Mouse (Mus musculus) heart, embryonic 15.5 days (tissue): ENCODE measurements around the gene Kcna6. TPM values are rescaled to one million over a fixed set of nuclear protein-coding genes. Genes with fewer than 3 reads are reported as not detected.
A peak's percentile ranks its signal among the peaks of the same experiment; 100 is the strongest.

ENCODE experiments used
- ATAC-seq: fragments of 200-750 bp; cut with Nextera tagmentation; replicated peaks from 2 replicates; pipeline ENCODE4 v1.8.0; 2017; ENCODE audit warnings: low read depth, moderate TSS enrichment; ENCODE audit not compliant: insufficient number of reproducible peaks, insufficient read depth, low FRiP score
- H3K27ac ChIP-seq: fragments of 300-500 bp; sonication (generic); 2 replicates; pipeline ENCODE4 v1.5.1; 2015; ENCODE audit warnings: mild to moderate bottlenecking, inconsistent platforms
- H3K27me3 ChIP-seq: fragments of 300-500 bp; sonication (generic); 2 replicates; pipeline ENCODE4 v1.6.1; 2015; ENCODE audit warnings: inconsistent platforms
- H3K36me3 ChIP-seq: fragments of 300-500 bp; sonication (generic); 2 replicates; pipeline ENCODE4 v1.6.1; 2015; ENCODE audit warnings: mild to moderate bottlenecking, inconsistent platforms
- H3K4me1 ChIP-seq: fragments of 300-500 bp; sonication (generic); replicated peaks from 2 replicates; pipeline ENCODE4 v1.6.1; 2015; ENCODE audit warnings: inconsistent platforms
- H3K4me2 ChIP-seq: fragments of 300-500 bp; sonication (generic); 2 replicates; pipeline ENCODE4 v1.6.1; 2015; ENCODE audit warnings: inconsistent platforms, mild to moderate bottlenecking, moderate library complexity
- H3K4me3 ChIP-seq: fragments of 300-500 bp; sonication (generic); 2 replicates; pipeline ENCODE4 v1.5.1; 2015; ENCODE audit warnings: mild to moderate bottlenecking, inconsistent platforms
- H3K9ac ChIP-seq: fragments of 300-500 bp; sonication (generic); 2 replicates; pipeline ENCODE4 v1.6.1; 2015; ENCODE audit warnings: mild to moderate bottlenecking, inconsistent platforms
- H3K9me3 ChIP-seq: fragments of 300-500 bp; sonication (generic); replicated peaks from 2 replicates; pipeline ENCODE4 v1.6.1; 2016; ENCODE audit warnings: inconsistent platforms
- WGBS: fragments of 180-500 bp; shearing (Covaris S2); methylation state at CpG from one replicate; pipeline ENCODE4 v1.1.7; 2015; ENCODE audit warnings: mixed read lengths; 5-methylcytosine and 5-hydroxymethylcytosine counted together
- polyA plus RNA-seq: library from polyadenylated mRNA; unstranded; fragments of >200 nt; fragmentation: Nextera tagmentation; extraction: Ambion mirVana; gene quantifications from 2 replicates; pipeline ENCODE4 v1.2.1, GENCODE M21; 2015

Gene Kcna6
- 1.5 and 2.2 TPM in 2 replicates for polyA plus RNA-seq

GRCm38 (mm10) chr6:126740211-126741142 lies at the start of gene Kcna6:
Gene Kcna6, minus strand, starts transcription at chr6:126740674.
- WGBS: 4% methylated on average over 36 of the region's 36 CpGs
- H3K4me2 ChIP-seq: peak within 1 kb of the TSS; percentile 82

GRCm38 (mm10) chr6:126788863-126789262 lies 48.4 kb upstream of the Kcna6 start:
- Histone ChIP-seq H3K4me2 (no peak overlapping the region), H3K9ac (no peak overlapping the region), H3K4me1 (peaks cover 3% of the 10 kb centered on the region; the same call in 1 of the 2 replicates), H3K27ac (no peak overlapping the region), H3K27me3 (no peaks in the 10 kb centered on the region; the same call in 1 of the 2 replicates), H3K36me3 (no peaks in the 10 kb centered on the region), H3K4me3 (no peak overlapping the region), H3K9me3 (no peaks in the 10 kb centered on the region)
- ATAC-seq: no peak
- WGBS: 66% methylated on average over 8 of the region's 8 CpGs

More at GRCm38 (mm10) chr6:126740211-126741142, at the start of gene Kcna6:
- peak; percentile 76 for ATAC-seq
- Histone ChIP-seq H3K9me3 (no peaks in the 10 kb centered on the region), H3K27me3 (peaks cover 71% of the 10 kb centered on the region), H3K36me3 (no peaks in the 10 kb centered on the region), H3K27ac (no peak within 1 kb of the TSS), H3K4me3 (peak within 1 kb of the TSS; percentile 51), H3K4me1 (peaks cover 16% of the 10 kb centered on the region), H3K9ac (peak within 1 kb of the TSS; percentile 41)

GRCm38 (mm10) chr6:126784206-126784605 lies 43.7 kb upstream of the Kcna6 start:
- Histone ChIP-seq H3K9ac (no peak overlapping the region), H3K4me1 (peaks cover 9% of the 10 kb centered on the region), H3K4me2 (no peak overlapping the region), H3K36me3 (no peaks in the 10 kb centered on the region), H3K9me3 (no peaks in the 10 kb centered on the region), H3K27me3 (no peaks in the 10 kb centered on the region; the same call in 1 of the 2 replicates), H3K27ac (no peak overlapping the region), H3K4me3 (no peak overlapping the region)
- no peak for ATAC-seq
- WGBS: 48% methylated on average over 5 of the region's 5 CpGs

GRCm38 (mm10) chr6:126783651-126784066 lies 43.2 kb upstream of the Kcna6 start:
- H3K4me2 ChIP-seq: no peak overlapping the region
- H3K4me1 ChIP-seq: peaks cover 9% of the 10 kb centered on the region
- H3K36me3 ChIP-seq: no peaks in the 10 kb centered on the region
- no peaks in the 10 kb centered on the region; the same call in 1 of the 2 replicates for H3K27me3 ChIP-seq
- no peak overlapping the region for H3K4me3 ChIP-seq
- H3K9me3 ChIP-seq: no peaks in the 10 kb centered on the region
- WGBS: 20% methylated on average over 10 of the region's 10 CpGs
- ATAC-seq: no peak
- no peak overlapping the region for H3K27ac ChIP-seq
- no peak overlapping the region for H3K9ac ChIP-seq

GRCm38 (mm10) chr6:126783056-126783455 lies 42.6 kb upstream of the Kcna6 start:
- Histone ChIP-seq H3K9ac (no peak overlapping the region), H3K4me3 (no peak overlapping the region), H3K4me2 (no peak overlapping the region), H3K36me3 (no peaks in the 10 kb centered on the region), H3K27ac (no peak overlapping the region), H3K4me1 (peaks cover 9% of the 10 kb centered on the region), H3K27me3 (no peaks in the 10 kb centered on the region; the same call in 1 of the 2 replicates), H3K9me3 (no peaks in the 10 kb centered on the region)
- 64% methylated on average over 1 of the region's 1 CpGs for WGBS
- ATAC-seq: no peak

GRCm38 (mm10) chr6:126777889-126778288 lies 37.4 kb upstream of the Kcna6 start:
- Histone ChIP-seq H3K4me1 (no peaks in the 10 kb centered on the region), H3K4me2 (no peak overlapping the region), H3K27ac (no peak overlapping the region), H3K9ac (no peak overlapping the region), H3K4me3 (no peak overlapping the region), H3K27me3 (0 out of 2 replicates have a peak, but pooled peaks cover 8% of the 10 kb centered on the region), H3K36me3 (no peaks in the 10 kb centered on the region), H3K9me3 (no peaks in the 10 kb centered on the region)
- no peak for ATAC-seq
- 69% methylated on average over 6 of the region's 6 CpGs for WGBS

GRCm38 (mm10) chr6:126773873-126774272 lies 33.4 kb upstream of the Kcna6 start:
- no peak for ATAC-seq
- H3K27ac ChIP-seq: no peak overlapping the region
- H3K27me3 ChIP-seq: 0 out of 2 replicates have a peak, but pooled peaks cover 8% of the 10 kb centered on the region
- H3K4me3 ChIP-seq: no peak overlapping the region
- H3K9me3 ChIP-seq: no peaks in the 10 kb centered on the region
- H3K4me2 ChIP-seq: no peak overlapping the region
- 46% methylated on average over 4 of the region's 4 CpGs for WGBS
- H3K9ac ChIP-seq: no peak overlapping the region
- H3K36me3 ChIP-seq: no peaks in the 10 kb centered on the region
- H3K4me1 ChIP-seq: peaks cover 10% of the 10 kb centered on the region; the same call in 1 of the 2 replicates

- 62% methylated on average over 4 of the region's 4 CpGs for WGBS
- no peaks in the 10 kb centered on the region for H3K9me3 ChIP-seq
- H3K9ac ChIP-seq: no peak overlapping the region
- ATAC-seq: no peak
- H3K27me3 ChIP-seq: 0 out of 2 replicates have a peak, but pooled peaks cover 8% of the 10 kb centered on the region
- H3K4me1 ChIP-seq: peaks cover 11% of the 10 kb centered on the region
- H3K4me3 ChIP-seq: no peak overlapping the region
- no peak overlapping the region for H3K4me2 ChIP-seq
- H3K27ac ChIP-seq: no peak overlapping the region
- H3K36me3 ChIP-seq: no peaks in the 10 kb centered on the region
Measured at GRCm38 (mm10) chr6:126772326-126772725, 31.9 kb upstream of the Kcna6 start.

GRCm38 (mm10) chr6:126770146-126770731 lies 29.8 kb upstream of the Kcna6 start:
- Histone ChIP-seq H3K27me3 (0 out of 2 replicates have a peak, but pooled peaks cover 8% of the 10 kb centered on the region), H3K4me3 (no peak overlapping the region), H3K4me1 (peaks cover 14% of the 10 kb centered on the region), H3K27ac (no peak overlapping the region), H3K9me3 (no peaks in the 10 kb centered on the region), H3K4me2 (no peak overlapping the region), H3K36me3 (no peaks in the 10 kb centered on the region), H3K9ac (no peak overlapping the region)
- 73% methylated on average over 12 of the region's 12 CpGs for WGBS
- ATAC-seq: no peak

- Histone ChIP-seq H3K9ac (no peak overlapping the region), H3K4me3 (no peak overlapping the region), H3K27ac (no peak overlapping the region), H3K36me3 (no peaks in the 10 kb centered on the region), H3K27me3 (no peaks in the 10 kb centered on the region), H3K9me3 (no peaks in the 10 kb centered on the region), H3K4me2 (no peak overlapping the region), H3K4me1 (peaks cover 14% of the 10 kb centered on the region)
- WGBS: 56% methylated on average over 11 of the region's 11 CpGs
- no peak for ATAC-seq
Measured at GRCm38 (mm10) chr6:126768957-126769665, 28.6 kb upstream of the Kcna6 start.
